Mouse (Mus musculus) kidney, adult 2 months (tissue): ENCODE data around the gene Cyp2r1. TPM values are rescaled to one million over a fixed set of nuclear protein-coding genes. Genes with fewer than 3 reads are reported as not detected.

Experiments used
- DNase-seq: peaks from one replicate; pipeline ENCODE4 v3.0.0; 2021
- H3K27ac ChIP-seq: fragments of 200-500 bp; 2 replicates; pipeline ENCODE4 v1.5.1; 2012; ENCODE audit warnings: low read depth, low read length, control low read depth, inconsistent platforms; ENCODE audit not compliant: insufficient read depth
- H3K27me3 ChIP-seq: fragments of 200-500 bp; replicated peaks from 2 replicates; pipeline ENCODE4 v1.6.1; 2012; ENCODE audit warnings: mild to moderate bottlenecking, moderate library complexity, low read length, inconsistent platforms; ENCODE audit not compliant: control insufficient read depth, insufficient read depth
- H3K36me3 ChIP-seq: fragments of 200-500 bp; 2 replicates; pipeline ENCODE4 v1.6.1; 2012; ENCODE audit warnings: mild to moderate bottlenecking, moderate library complexity, low read length, inconsistent platforms; ENCODE audit not compliant: control insufficient read depth, insufficient read depth
- H3K4me1 ChIP-seq: fragments of 200-500 bp; 2 replicates; pipeline ENCODE4 v1.6.1; 2011; ENCODE audit warnings: low read length; ENCODE audit not compliant: control insufficient read depth, insufficient read depth
- H3K4me3 ChIP-seq: fragments of 200-500 bp; 2 replicates; pipeline ENCODE4 v1.5.1; 2011; ENCODE audit warnings: mild to moderate bottlenecking, low read depth, low read length, control low read depth; ENCODE audit not compliant: insufficient read depth
- CTCF ChIP-seq: fragments of 200-500 bp; conservative IDR thresholded peaks from 2 replicates; pipeline ENCODE4 v1.5.1; 2011; ENCODE audit warnings: low read depth, mild to moderate bottlenecking, control low read depth, low read length, moderate library complexity, mixed read lengths; ENCODE audit not compliant: insufficient read depth, insufficient read length
- POLR2A ChIP-seq: fragments of 200-500 bp; IDR thresholded peaks from one replicate; pipeline ENCODE4 v1.6.1; 2011; ENCODE audit warnings: low read depth, low read length, control low read depth
- WGBS: fragments of 180-500 bp; shearing (Covaris S2); methylation state at CpG from one replicate; pipeline ENCODE4 v1.1.7; 2018; 5-methylcytosine and 5-hydroxymethylcytosine counted together
- polyA plus RNA-seq: library from polyadenylated mRNA; depleted of rRNA; stranded (reverse); fragments of >200 nt; gene quantifications from 2 replicates; pipeline ENCODE4 v1.2.3, GENCODE M21; 2012; rRNA removed

Gene Cyp2r1
- polyA plus RNA-seq, 1 experiment = 1.1 TPM

GRCm38 (mm10) chr7:114536179-114536578 lies 26.6 kb downstream of the Cyp2r1 start:
- Histone ChIP-seq H3K4me1 (no peaks in the 10 kb centered on the region), H3K27ac (no peak overlapping the region), H3K27me3 (no peaks in the 10 kb centered on the region), H3K4me3 (no peak overlapping the region), H3K36me3 (no peaks in the 10 kb centered on the region)
- DNase-seq = no peak
- 96% methylated on average over 1 of the region's 1 CpGs for WGBS
- TF ChIP-seq POLR2A (no peak), CTCF (no peak)

- 72% methylated on average over 1 of the region's 1 CpGs for WGBS
- no peak overlapping the region for H3K27ac ChIP-seq
These were observed 36.5 kb downstream of the Cyp2r1 start for GRCm38 (mm10) chr7:114526245-114526644.

GRCm38 (mm10) chr7:114520122-114520521 lies 42.6 kb downstream of the Cyp2r1 start:
- DNase-seq = no peak
- H3K36me3 ChIP-seq = no peaks in the 10 kb centered on the region
- no peaks in the 10 kb centered on the region for H3K27me3 ChIP-seq
- TF ChIP-seq POLR2A = no peak
- TF ChIP-seq CTCF = no peak
- H3K4me1 ChIP-seq = no peaks in the 10 kb centered on the region
- H3K4me3 ChIP-seq = no peak overlapping the region
- no peak overlapping the region for H3K27ac ChIP-seq
- 93% methylated on average over 1 of the region's 1 CpGs for WGBS

More at GRCm38 (mm10) chr7:114526245-114526644, 36.5 kb downstream of the Cyp2r1 start:
- DNase-seq = no peak
- Histone ChIP-seq H3K4me3 (no peak overlapping the region), H3K36me3 (no peaks in the 10 kb centered on the region), H3K27me3 (no peaks in the 10 kb centered on the region), H3K4me1 (no peaks in the 10 kb centered on the region)
- TF ChIP-seq POLR2A (no peak), CTCF (no peak)

GRCm38 (mm10) chr7:114508879-114509278 lies 53.9 kb downstream of the Cyp2r1 start:
- TF ChIP-seq CTCF (no peak), POLR2A (no peak)
- WGBS = 93% methylated on average over 2 of the region's 2 CpGs
- Histone ChIP-seq H3K27ac (no peak overlapping the region), H3K36me3 (no peaks in the 10 kb centered on the region), H3K27me3 (no peaks in the 10 kb centered on the region), H3K4me1 (no peaks in the 10 kb centered on the region), H3K4me3 (no peak overlapping the region)
- DNase-seq = no peak

Other genes starting within 250 kb of the Cyp2r1 start
- 5.6 and 8.9 TPM in 2 replicates for gene Pde3b, start 147.7 kb downstream of the Cyp2r1 start, polyA plus RNA-seq
- gene Calca, start 73.4 kb upstream of the Cyp2r1 start, polyA plus RNA-seq = 4.5 and 6.9 TPM in 2 replicates
- not detected in 2 replicates for gene Calcb, start 155.7 kb upstream of the Cyp2r1 start, polyA plus RNA-seq
- 5.9 and 6.0 TPM in 2 replicates for gene Insc, start 180.7 kb upstream of the Cyp2r1 start, polyA plus RNA-seq